Mouse (Mus musculus) hindbrain, embryonic 16.5 days (tissue): ENCODE results near the gene Fancc. TPM values are rescaled to one million over a fixed set of nuclear protein-coding genes. Genes with fewer than 3 reads are reported as not detected.
"Not testable (repeated sequence)": the region's sequence is repeated elsewhere in the genome, so short reads cannot be mapped to it uniquely, and the experiment has no call there.

Experiments used
- ATAC-seq: fragments of 200-750 bp; cut with Nextera tagmentation; 2 replicates; pipeline ENCODE4 v1.8.0; 2017; ENCODE audit warnings: moderate TSS enrichment, moderate library complexity
- H3K27ac ChIP-seq: fragments of 300-500 bp; sonication (generic); 2 replicates; pipeline ENCODE4 v1.5.1; 2014; ENCODE audit warnings: low read depth, mild to moderate bottlenecking, control low read depth, low read length, moderate library complexity
- H3K27me3 ChIP-seq: fragments of 300-500 bp; sonication (generic); replicated peaks from 2 replicates; pipeline ENCODE4 v1.6.1; 2014; ENCODE audit warnings: low read length; ENCODE audit not compliant: control insufficient read depth, insufficient read depth
- H3K36me3 ChIP-seq: fragments of 300-500 bp; sonication (generic); 2 replicates; pipeline ENCODE4 v1.6.1; 2014; ENCODE audit warnings: mild to moderate bottlenecking, low read length, moderate library complexity, mixed read lengths; ENCODE audit not compliant: control insufficient read depth, insufficient read depth
- H3K4me1 ChIP-seq: fragments of 300-500 bp; sonication (generic); 2 replicates; pipeline ENCODE4 v1.6.1; 2014; ENCODE audit warnings: low read depth, low read length; ENCODE audit not compliant: control insufficient read depth, insufficient read depth
- H3K4me2 ChIP-seq: fragments of 300-500 bp; sonication (generic); 2 replicates; pipeline ENCODE4 v1.6.1; 2014; ENCODE audit warnings: mild to moderate bottlenecking, low read length, control low read depth, moderate library complexity
- H3K4me3 ChIP-seq: fragments of 300-500 bp; sonication (generic); 2 replicates; pipeline ENCODE4 v1.5.1; 2014; ENCODE audit warnings: mild to moderate bottlenecking, low read length, control low read depth, moderate library complexity
- H3K9ac ChIP-seq: fragments of 300-500 bp; sonication (generic); 2 replicates; pipeline ENCODE4 v1.6.1; 2014; ENCODE audit warnings: low read depth, mild to moderate bottlenecking, control low read depth, low read length, moderate library complexity
- H3K9me3 ChIP-seq: fragments of 300-500 bp; sonication (generic); 2 replicates; pipeline ENCODE4 v1.6.1; 2014; ENCODE audit warnings: mild to moderate bottlenecking, low read length, moderate library complexity; ENCODE audit not compliant: control insufficient read depth
- WGBS: fragments of 180-500 bp; shearing (Covaris S2); extraction: QIAGEN DNeasy Blood & Tissue Kit; methylation state at CpG from one replicate; pipeline ENCODE4 v1.1.7; 2014; 5-methylcytosine and 5-hydroxymethylcytosine counted together
- polyA plus RNA-seq: library from polyadenylated mRNA; unstranded; fragments of >200 nt; fragmentation: Nextera tagmentation; extraction: Ambion mirVana; gene quantifications from 2 replicates; pipeline ENCODE4 v1.2.1, GENCODE M21; 2015

Fancc gene
- polyA plus RNA-seq, 1 experiment from 2014 or later = 16.0 TPM

GRCm38 (mm10) chr13:63356101-63356500, 141.0 kb downstream of the Fancc start:
- 96% methylated on average over 4 of the region's 4 CpGs for WGBS

GRCm38 (mm10) chr13:63353312-63353711, 143.8 kb downstream of the Fancc start:
- ATAC-seq, H3K27ac ChIP-seq, H3K4me1 ChIP-seq, H3K9ac ChIP-seq, H3K36me3 ChIP-seq, H3K4me2 ChIP-seq, H3K4me3 ChIP-seq, H3K9me3 ChIP-seq, H3K27me3 ChIP-seq: not testable (repeated sequence)
- WGBS = 87% methylated on average over 4 of the region's 4 CpGs

More at GRCm38 (mm10) chr13:63356101-63356500, 141.0 kb downstream of the Fancc start:
- Histone ChIP-seq H3K36me3 (no peaks in the 10 kb centered on the region), H3K4me2 (no peak overlapping the region), H3K4me3 (no peak overlapping the region), H3K4me1 (no peaks in the 10 kb centered on the region), H3K27ac (no peak overlapping the region), H3K9ac (no peak overlapping the region), H3K9me3 (no peaks in the 10 kb centered on the region), H3K27me3 (no peaks in the 10 kb centered on the region)
- no peak for ATAC-seq

- Histone ChIP-seq H3K27me3 (no peaks in the 10 kb centered on the region), H3K9me3 (no peaks in the 10 kb centered on the region), H3K4me3 (no peak overlapping the region), H3K4me2 (no peak overlapping the region), H3K36me3 (no peaks in the 10 kb centered on the region), H3K9ac (no peak overlapping the region), H3K4me1 (no peaks in the 10 kb centered on the region), H3K27ac (no peak overlapping the region)
- ATAC-seq = no peak
- WGBS = 87% methylated on average over 4 of the region's 4 CpGs
These were observed 147.0 kb downstream of the Fancc start for GRCm38 (mm10) chr13:63350076-63350475.

GRCm38 (mm10) chr13:63347639-63348038, 149.4 kb downstream of the Fancc start:
- no peak overlapping the region for H3K9ac ChIP-seq
- no peak overlapping the region for H3K4me2 ChIP-seq
- no peaks in the 10 kb centered on the region for H3K4me1 ChIP-seq
- no peak overlapping the region for H3K27ac ChIP-seq
- H3K9me3 ChIP-seq = no peaks in the 10 kb centered on the region
- no peaks in the 10 kb centered on the region for H3K36me3 ChIP-seq
- no peak overlapping the region for H3K4me3 ChIP-seq
- WGBS = 91% methylated on average over 2 of the region's 2 CpGs
- no peaks in the 10 kb centered on the region for H3K27me3 ChIP-seq
- no peak for ATAC-seq

- WGBS = 80% methylated on average over 5 of the region's 5 CpGs
- Histone ChIP-seq H3K27ac (no peak overlapping the region), H3K4me1 (no peaks in the 10 kb centered on the region), H3K27me3 (no peaks in the 10 kb centered on the region), H3K4me2 (no peak overlapping the region), H3K9ac (no peak overlapping the region), H3K4me3 (no peak overlapping the region), H3K9me3 (no peaks in the 10 kb centered on the region), H3K36me3 (no peaks in the 10 kb centered on the region)
- no peak for ATAC-seq
These were observed 151.4 kb downstream of the Fancc start for GRCm38 (mm10) chr13:63345476-63346225.

- H3K4me3 ChIP-seq = no peak overlapping the region
- no peak overlapping the region for H3K27ac ChIP-seq
- no peaks in the 10 kb centered on the region for H3K4me1 ChIP-seq
- ATAC-seq = no peak
- H3K36me3 ChIP-seq = no peaks in the 10 kb centered on the region
- no peaks in the 10 kb centered on the region for H3K27me3 ChIP-seq
- WGBS = over 99% methylated on average over 3 of the region's 3 CpGs
- H3K9ac ChIP-seq = no peak overlapping the region
- H3K9me3 ChIP-seq = no peaks in the 10 kb centered on the region
- no peak overlapping the region for H3K4me2 ChIP-seq
These were observed 152.6 kb downstream of the Fancc start for GRCm38 (mm10) chr13:63344481-63344880.

- Histone ChIP-seq H3K36me3 (no peaks in the 10 kb centered on the region), H3K4me2 (no peak overlapping the region), H3K4me3 (no peak overlapping the region), H3K27ac (no peak overlapping the region), H3K4me1 (no peaks in the 10 kb centered on the region), H3K27me3 (no peaks in the 10 kb centered on the region), H3K9me3 (no peaks in the 10 kb centered on the region), H3K9ac (no peak overlapping the region)
- no peak for ATAC-seq
- 90% methylated on average over 2 of the region's 2 CpGs for WGBS
These were observed 154.3 kb downstream of the Fancc start for GRCm38 (mm10) chr13:63342781-63343180.

GRCm38 (mm10) chr13:63339946-63340345, 157.1 kb downstream of the Fancc start:
- Histone ChIP-seq H3K4me1 (peaks cover 12% of the 10 kb centered on the region), H3K4me3 (no peak overlapping the region), H3K27ac (no peak overlapping the region), H3K9ac (no peak overlapping the region), H3K9me3 (no peaks in the 10 kb centered on the region), H3K4me2 (no peak overlapping the region), H3K36me3 (no peaks in the 10 kb centered on the region), H3K27me3 (no peaks in the 10 kb centered on the region)
- ATAC-seq = no peak
- 88% methylated on average over 4 of the region's 4 CpGs for whole genome bisulfite sequencing

- Histone ChIP-seq H3K9me3 (no peaks in the 10 kb centered on the region), H3K36me3 (no peaks in the 10 kb centered on the region), H3K27ac (no peak overlapping the region), H3K4me1 (peaks cover 12% of the 10 kb centered on the region), H3K27me3 (no peaks in the 10 kb centered on the region), H3K9ac (peak overlapping the region; percentile 17; the same call in 1 of the 2 replicates), H3K4me2 (no peak overlapping the region), H3K4me3 (no peak overlapping the region)
- ATAC-seq = peak; percentile 50
- WGBS = 47% methylated on average over 8 of the region's 8 CpGs
These were observed 159.7 kb downstream of the Fancc start for GRCm38 (mm10) chr13:63337239-63337960.
